8 mouse cellular contexts compared by ENCODE assay signal in genomic region chr6:13839345-13840054, GRCm38 (mm10). TPM values are rescaled to one million over a fixed set of nuclear protein-coding genes. Genes with fewer than 3 reads are reported as not detected.
A peak's percentile ranks its signal among the peaks of the same experiment; 100 is the strongest.
DNase-seq lines count a peak whose midpoint lies in the region; ATAC-seq lines count a peak whose summit lies in the region.

TSS of gene Gpr85 (minus strand) at chr6:13839942.

- peak within 1 kb of the TSS; percentile 59 for H3K4me3 ChIP-seq in kidney, embryonic 16.5 days (ENCODE audit: low read length)
- peak within 1 kb of the TSS; percentile 65 for H3K4me3 ChIP-seq in forebrain, embryonic 13.5 days

- H3K4me1 ChIP-seq in kidney, embryonic 16.5 days (ENCODE audit: insufficient read depth, low read length) = no peaks in the 10 kb centered on the region
- H3K4me1 ChIP-seq in forebrain, embryonic 13.5 days = peaks cover 16% of the 10 kb centered on the region

- H3K4me2 ChIP-seq in kidney, embryonic 16.5 days (replicated peaks; ENCODE audit: low read depth, low read length) = peak within 1 kb of the TSS; percentile 92
- H3K4me2 ChIP-seq in forebrain, embryonic 13.5 days = peak within 1 kb of the TSS; percentile 74

- ATAC-seq in kidney, embryonic 16.5 days (ENCODE audit: low FRiP score, low TSS enrichment) = no peak
- ATAC-seq in activated CD4-positive, CD25-positive, alpha-beta regulatory T cell, adult 4 months = peak; percentile 54
- peak; percentile 22 for ATAC-seq in forebrain, embryonic 13.5 days
- peak; percentile 47 for ATAC-seq in megakaryocyte, adult 5-6 weeks (ENCODE audit: poor library complexity, severe bottlenecking)

- peak within 1 kb of the TSS; percentile 84 for H3K9ac ChIP-seq in kidney, embryonic 16.5 days (replicated peaks; ENCODE audit: low read length)
- peak within 1 kb of the TSS; percentile 94 for H3K9ac ChIP-seq in forebrain, embryonic 13.5 days

- H3K27me3 ChIP-seq in kidney, embryonic 16.5 days (ENCODE audit: insufficient read depth, low read length) = peaks cover 15% of the 10 kb centered on the region
- H3K27me3 ChIP-seq in forebrain, embryonic 13.5 days = no peaks in the 10 kb centered on the region

- H3K9me3 ChIP-seq in kidney, embryonic 16.5 days (ENCODE audit: low read length) = no peaks in the 10 kb centered on the region
- H3K9me3 ChIP-seq in forebrain, embryonic 13.5 days (replicated peaks) = no peaks in the 10 kb centered on the region

- no peaks in the 10 kb centered on the region for H3K36me3 ChIP-seq in kidney, embryonic 16.5 days (ENCODE audit: insufficient read depth, low read length)
- H3K36me3 ChIP-seq in forebrain, embryonic 13.5 days (ENCODE audit: poor library complexity, severe bottlenecking) = no peaks in the 10 kb centered on the region

- DNase-seq in kidney, postnatal 36 days = no peak
- peak; percentile 22 for DNase-seq in layer of hippocampus, adult 11-12 months (ENCODE audit: low spot score)
- peak; percentile 64 for DNase-seq in telencephalon, adult 2 months (ENCODE audit: low read depth, low spot score)
- no peak for DNase-seq in spleen, adult 12 weeks (ENCODE audit: low spot score)

- H3K27ac ChIP-seq in kidney, embryonic 16.5 days (ENCODE audit: low read length) = no peak within 1 kb of the TSS
- H3K27ac ChIP-seq in forebrain, embryonic 13.5 days = peak within 1 kb of the TSS; percentile 98

- 44% methylated on average over 18 of the region's 18 CpGs for WGBS in kidney, embryonic 16.5 days
- WGBS in forebrain, embryonic 13.5 days = 40% methylated on average over 18 of the region's 18 CpGs

RNA-seq across cellular contexts. Expression of gene Gpr85, which starts in this region (rescaled TPM):
- 1.3 and 1.7 TPM in 2 replicates for polyA plus RNA-seq in kidney, embryonic 16.5 days (2015; fragmentation: Nextera tagmentation; extraction: Ambion mirVana)
- polyA plus RNA-seq in activated CD4-positive, CD25-positive, alpha-beta regulatory T cell, adult 4 months (2017; shearing (Covaris generic)) = not detected
- 60.2 and 65.0 TPM in 2 replicates for polyA plus RNA-seq in forebrain, embryonic 13.5 days (2015; fragmentation: Nextera tagmentation; extraction: Ambion mirVana)
- total RNA-seq in megakaryocyte, adult 5-6 weeks (2015) = 0.18 and 0.27 TPM in 2 replicates
- total RNA-seq in megakaryocyte, adult 5-6 weeks (2017) = 0.28 TPM in 1 of 2 replicates, not detected in the other

Comparison
In these comparisons a context has a peak if more than half of its experiments do, and no peak if none do; other contexts are left out.
1. RNA of gene Gpr85 (polyA plus RNA-seq): 60.2 to 65.0 TPM in forebrain, embryonic 13.5 days; 1.3 to 1.7 TPM in kidney, embryonic 16.5 days and not detected in activated CD4-positive, CD25-positive, alpha-beta regulatory T cell, adult 4 months; every median in the first group is over 10 times any median in the second.
2. Peak in ATAC-seq in activated CD4-positive, CD25-positive, alpha-beta regulatory T cell, adult 4 months; RNA of the gene not detected or under 1 TPM.
3. Peak in ATAC-seq in megakaryocyte, adult 5-6 weeks; RNA of the gene not detected or under 1 TPM.
4. DNase-seq: peak in layer of hippocampus, adult 11-12 months (single experiment) and telencephalon, adult 2 months (single experiment); none in kidney, postnatal 36 days (0 of 2) and spleen, adult 12 weeks (single experiment).